Mouse (Mus musculus) C3H10T1/2 (cell line): ENCODE data around the gene Olfr1033. TPM values are rescaled to one million over a fixed set of nuclear protein-coding genes. Genes with fewer than 3 reads are reported as not detected.

Experiments used
- polyA plus RNA-seq, 2 experiments: library from polyadenylated mRNA; unstranded; fragments of >200 nt; fragmentation: generic; extraction: Trizol; gene quantifications; one replicate each; pipeline ENCODE4 v1.2.1; 2012; ENCODE audit warnings: missing spikeins in 2 of 2

The Olfr1033 gene
- polyA plus RNA-seq: not detected

GRCm38 (mm10) chr2:86020406-86020805 is at the start of gene Olfr1033:
TSS of gene Olfr1033 (plus strand) at chr2:86020633.

DNA sequence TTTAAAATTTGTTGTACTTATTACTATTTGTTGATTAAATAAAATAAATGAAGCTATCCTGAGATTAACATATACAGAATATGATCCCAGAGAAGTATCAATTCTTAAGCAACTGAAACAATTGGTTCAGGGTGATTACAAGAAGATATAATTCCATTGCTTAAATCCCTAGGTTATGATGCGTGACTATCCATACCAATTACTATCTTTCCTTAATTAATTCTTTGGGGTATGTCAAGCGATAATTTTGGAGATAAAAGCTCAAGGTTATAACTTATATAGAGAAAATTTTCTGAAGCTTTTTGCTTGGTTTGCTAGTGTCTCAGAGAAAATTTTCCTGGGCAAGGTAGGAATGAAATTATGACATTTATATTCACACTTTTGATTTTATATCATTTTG is 46.8 kb upstream of the Olfr1033 start, which contains the start of gene Olfr1029:
Olfr1029 (plus strand) TSS at position 301 of the 400 bp plus-strand sequence.

GRCm38 (mm10) chr2:85978976-85979375 is 41.5 kb upstream of the Olfr1033 start, which contains the start of gene Olfr1030:
TSS of gene Olfr1030 (plus strand) at chr2:85979276.

DNA sequence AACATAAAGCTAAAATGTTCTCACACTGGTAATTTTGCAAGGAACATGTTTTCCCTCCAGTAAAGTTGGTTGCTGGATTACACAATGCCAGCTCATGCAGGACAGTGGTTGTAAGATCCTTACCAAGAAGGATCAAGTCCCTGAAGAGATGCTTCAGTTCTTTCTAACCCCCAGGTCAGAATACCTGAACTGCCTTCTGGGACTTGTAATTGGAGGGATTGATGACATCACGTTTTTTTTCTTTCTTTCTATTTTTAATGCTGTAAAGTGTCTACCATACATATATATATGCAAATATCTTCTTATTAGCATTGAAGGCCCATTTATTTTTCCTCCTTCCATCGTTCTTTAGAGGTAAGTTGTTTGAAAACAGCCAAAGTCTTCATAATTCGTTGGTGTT is 30.4 kb upstream of the Olfr1033 start, which contains the start of gene Olfr1031:
Olfr1031 (plus strand) TSS at position 301 of the 400 bp plus-strand sequence.

GRCm38 (mm10) chr2:86005240-86005639 is 15.2 kb upstream of the Olfr1033 start, which contains the start of gene Olfr1032:
TSS of gene Olfr1032 (plus strand) at chr2:86005540.

DNA sequence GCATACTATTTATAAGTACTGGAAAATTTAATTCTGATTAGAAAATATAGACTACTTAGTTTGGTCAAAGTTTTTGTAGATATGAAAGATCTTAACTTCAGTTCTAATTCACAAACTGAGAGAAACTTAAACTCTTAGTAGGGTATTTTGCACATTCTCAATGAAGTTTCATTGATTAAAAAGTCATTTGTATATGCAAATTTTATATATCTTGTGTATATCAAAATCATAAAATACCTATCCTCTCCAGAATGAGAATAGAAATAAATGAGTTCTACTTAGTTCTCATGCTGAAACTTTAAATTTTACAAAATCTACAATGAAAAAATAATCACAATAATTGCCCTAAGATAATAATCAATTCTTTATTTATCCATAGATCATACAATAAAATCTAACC is 25.1 kb downstream of the Olfr1033 start, which contains the start of gene Olfr1034:
Olfr1034 (plus strand) TSS at position 301 of the 400 bp plus-strand sequence.

DNA sequence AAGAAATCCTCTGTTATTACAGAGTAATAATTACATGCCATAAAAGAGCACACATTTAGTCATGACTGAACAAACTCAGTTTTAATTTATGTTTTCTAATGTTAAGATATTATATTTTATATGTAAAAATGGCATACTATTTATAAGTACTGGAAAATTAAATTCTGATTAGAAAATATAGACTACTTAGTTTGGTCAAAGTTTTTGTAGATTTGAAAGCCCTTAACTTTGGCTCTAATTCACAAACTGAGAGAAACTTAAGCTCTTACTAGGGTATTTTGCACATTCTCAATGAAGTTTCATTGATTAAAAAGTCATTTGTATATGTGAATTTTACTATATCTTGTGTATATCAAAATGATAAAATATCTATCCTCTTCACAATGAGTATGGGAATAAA is 53.3 kb downstream of the Olfr1033 start, which contains the start of gene Olfr1036:
Olfr1036 (plus strand) TSS at position 301 of the 400 bp plus-strand sequence.

DNA sequence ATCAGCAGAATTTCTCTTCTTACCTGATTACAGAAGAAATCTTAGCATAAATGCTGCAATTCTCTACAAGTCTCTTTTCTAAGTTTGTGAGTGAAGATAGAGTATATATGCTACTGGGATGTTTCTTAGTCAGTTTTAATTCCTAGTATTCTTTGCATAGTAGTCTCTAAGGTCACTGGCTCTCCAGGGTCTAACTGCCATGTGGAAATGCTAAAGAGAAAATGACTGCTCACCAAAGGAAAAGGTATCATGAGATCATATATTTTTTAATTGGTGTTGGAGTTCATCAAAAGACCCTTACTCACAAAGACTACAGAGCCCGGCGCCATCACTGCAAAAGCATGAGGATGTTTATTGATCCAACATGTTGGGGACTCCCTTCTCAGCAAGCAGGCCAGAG is 66.9 kb downstream of the Olfr1033 start, which contains the start of gene Olfr1037:
Olfr1037 (minus strand) TSS at position 101 of the 400 bp plus-strand sequence.

Other genes starting within 250 kb of the Olfr1033 start
- gene Olfr1014, start 247.9 kb upstream of the Olfr1033 start, polyA plus RNA-seq: not detected
- not detected for gene Olfr1015, start 238.6 kb upstream of the Olfr1033 start, polyA plus RNA-seq
- gene Olfr1016, start 218.1 kb upstream of the Olfr1033 start, polyA plus RNA-seq: not detected
- not detected for gene Olfr1018, start 202.2 kb upstream of the Olfr1033 start, polyA plus RNA-seq
- not detected for gene Olfr1019, start 175.2 kb upstream of the Olfr1033 start, polyA plus RNA-seq
- gene Olfr1020, start 173.6 kb upstream of the Olfr1033 start, polyA plus RNA-seq: not detected
- not detected for gene Olfr1022, start 152.0 kb upstream of the Olfr1033 start, polyA plus RNA-seq
- gene Olfr1023, start 135.0 kb upstream of the Olfr1033 start, polyA plus RNA-seq: not detected
- not detected for gene Olfr1024, start 115.6 kb upstream of the Olfr1033 start, polyA plus RNA-seq
- gene Olfr1025-ps1, start 105.4 kb upstream of the Olfr1033 start, polyA plus RNA-seq: not detected
- gene Olfr1026, start 99.1 kb upstream of the Olfr1033 start, polyA plus RNA-seq: not detected
- not detected for gene Olfr1028, start 70.2 kb upstream of the Olfr1033 start, polyA plus RNA-seq
- gene Olfr1029, start 46.7 kb upstream of the Olfr1033 start, polyA plus RNA-seq: not detected
- gene Olfr1030, start 41.4 kb upstream of the Olfr1033 start, polyA plus RNA-seq: not detected
- gene Olfr1031, start 30.3 kb upstream of the Olfr1033 start, polyA plus RNA-seq: not detected
- gene Olfr1032, start 15.1 kb upstream of the Olfr1033 start, polyA plus RNA-seq: not detected
- not detected for gene Olfr1034, start 25.2 kb downstream of the Olfr1033 start, polyA plus RNA-seq
- not detected for gene Olfr1036, start 53.4 kb downstream of the Olfr1033 start, polyA plus RNA-seq
- not detected for gene Olfr1037, start 66.8 kb downstream of the Olfr1033 start, polyA plus RNA-seq
- not detected for gene Olfr1039, start 115.3 kb downstream of the Olfr1033 start, polyA plus RNA-seq
- gene Olfr1040, start 126.1 kb downstream of the Olfr1033 start, polyA plus RNA-seq: not detected
- not detected for gene Olfr1042, start 141.2 kb downstream of the Olfr1033 start, polyA plus RNA-seq
- gene Olfr1043, start 146.9 kb downstream of the Olfr1033 start, polyA plus RNA-seq: not detected
- gene Olfr1044, start 157.2 kb downstream of the Olfr1033 start, polyA plus RNA-seq: not detected
- not detected for gene Olfr52, start 165.1 kb downstream of the Olfr1033 start, polyA plus RNA-seq
- gene Olfr1045, start 182.4 kb downstream of the Olfr1033 start, polyA plus RNA-seq: not detected
- gene Olfr1046, start 198.7 kb downstream of the Olfr1033 start, polyA plus RNA-seq: not detected
- gene Olfr1047, start 210.8 kb downstream of the Olfr1033 start, polyA plus RNA-seq: not detected
- not detected for gene Olfr1048, start 219.7 kb downstream of the Olfr1033 start, polyA plus RNA-seq
- gene Olfr1049, start 237.7 kb downstream of the Olfr1033 start, polyA plus RNA-seq: not detected